Mouse (Mus musculus) neutrophil, adult 5-6 weeks (primary cell): ENCODE measurements around the gene Lats2. TPM values are rescaled to one million over a fixed set of nuclear protein-coding genes. Genes with fewer than 3 reads are reported as not detected.

Source experiments
- ATAC-seq: fragments of 151-379, 151-347 bp; 2 replicates; pipeline ENCODE4 v1.8.0; 2017; ENCODE audit warnings: mild to moderate bottlenecking, moderate TSS enrichment; ENCODE audit not compliant: insufficient number of reproducible peaks, poor library complexity, low FRiP score, severe bottlenecking; ENCODE audit errors: extremely low read depth
- total RNA-seq: library from RNA; stranded (forward); fragments of 200-1000 nt; gene quantifications from 2 replicates; pipeline ENCODE4 v1.2.3, GENCODE M21; 2017

Gene Lats2
- total RNA-seq, 1 experiment from 2014 or later: 59.2 TPM

GRCm38 (mm10) chr14:57745291-57745969, 12.8 kb downstream of the Lats2 start:
- no peak for ATAC-seq

DNA sequence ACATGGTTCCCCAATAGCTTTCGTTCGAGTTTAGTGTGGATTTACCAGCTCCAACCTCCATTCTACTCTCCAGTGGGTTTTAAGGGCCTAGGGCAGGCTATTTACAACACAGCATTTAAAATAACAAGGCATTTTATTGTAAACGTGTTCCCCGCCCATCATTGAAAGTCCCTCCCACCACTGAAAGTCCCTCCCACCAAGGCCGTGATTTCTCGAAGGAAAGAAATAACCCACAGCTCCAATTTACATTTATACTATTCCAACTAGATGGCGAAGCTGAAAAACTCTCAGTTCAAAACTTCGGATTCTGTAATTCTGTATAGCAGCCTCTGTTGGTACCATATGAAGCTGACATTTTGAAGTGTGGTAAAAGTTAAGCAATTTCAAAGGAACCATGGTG, 13.6 kb downstream of the Lats2 start:
- ATAC-seq: no peak

GRCm38 (mm10) chr14:57740651-57741050, 17.5 kb downstream of the Lats2 start:
- ATAC-seq: peak; percentile 61

DNA sequence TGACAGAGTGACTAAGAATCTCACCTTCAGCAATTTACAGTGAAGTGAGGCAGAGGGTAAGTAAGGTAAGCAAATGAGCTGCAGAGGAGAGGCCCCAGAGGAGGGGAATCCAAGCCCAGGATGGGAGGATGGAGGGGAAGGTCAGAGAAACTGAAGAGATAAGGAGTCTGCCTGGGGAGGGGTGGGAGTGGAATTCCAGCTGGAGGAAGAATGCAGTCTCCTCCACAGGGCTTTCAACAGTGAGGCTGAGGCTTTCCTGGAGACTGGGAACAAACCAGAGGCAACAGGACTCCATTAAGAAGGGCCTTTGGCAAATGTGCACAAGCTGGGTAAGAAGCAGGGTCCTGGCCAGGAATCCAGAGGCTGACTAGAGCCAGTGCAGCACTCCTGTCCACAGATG, 21.1 kb downstream of the Lats2 start:
- ATAC-seq: no peak

DNA sequence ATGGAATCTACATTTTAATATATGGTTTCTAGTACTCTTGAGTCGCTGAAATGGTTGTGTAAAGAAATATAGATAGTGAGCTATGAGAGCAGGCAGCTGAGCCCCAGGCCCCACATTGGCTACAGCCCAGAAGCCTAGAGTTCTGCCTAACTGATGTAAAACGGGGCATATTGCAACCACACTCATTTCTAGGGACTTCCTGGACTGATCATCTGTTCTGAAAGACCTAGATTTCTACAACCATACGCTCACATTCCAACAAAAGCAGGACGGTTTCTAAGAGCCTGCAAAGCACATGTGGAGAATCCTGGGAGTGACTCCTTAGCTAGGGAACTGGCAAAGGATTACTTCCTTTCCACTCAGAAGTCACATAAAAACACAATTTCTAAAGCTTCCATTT, 22.0 kb downstream of the Lats2 start:
- no peak for ATAC-seq

- no peak for ATAC-seq
Observed at GRCm38 (mm10) chr14:57732668-57733293, 25.4 kb downstream of the Lats2 start.

GRCm38 (mm10) chr14:57730527-57730926, 27.7 kb downstream of the Lats2 start:
- no peak for ATAC-seq

GRCm38 (mm10) chr14:57729975-57730499, 28.2 kb downstream of the Lats2 start:
- peak; percentile 79 for ATAC-seq

- ATAC-seq: no peak
Observed at GRCm38 (mm10) chr14:57729364-57729763, 28.8 kb downstream of the Lats2 start.

GRCm38 (mm10) chr14:57726172-57726571, 32.0 kb downstream of the Lats2 start:
- ATAC-seq: no peak

DNA sequence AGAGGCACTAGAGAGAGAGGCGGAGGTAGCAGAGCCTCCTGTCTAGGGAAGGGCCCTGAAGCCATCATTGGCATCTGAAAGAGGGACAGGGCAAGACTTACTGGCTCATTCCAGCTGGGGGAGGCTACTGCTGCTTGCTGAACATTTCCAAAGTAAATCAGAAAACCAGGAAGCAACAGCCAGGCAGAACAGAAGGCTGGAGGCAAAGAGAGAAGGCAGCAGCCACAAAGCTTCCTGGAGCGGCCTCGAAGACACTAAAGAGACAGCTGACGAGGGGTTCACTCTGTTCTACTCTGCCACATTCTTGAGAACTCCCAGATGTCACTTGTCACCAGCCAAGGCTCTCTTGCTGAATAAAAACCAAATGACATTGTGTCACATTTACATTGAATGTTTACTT, 33.7 kb downstream of the Lats2 start:
- no peak for ATAC-seq

DNA sequence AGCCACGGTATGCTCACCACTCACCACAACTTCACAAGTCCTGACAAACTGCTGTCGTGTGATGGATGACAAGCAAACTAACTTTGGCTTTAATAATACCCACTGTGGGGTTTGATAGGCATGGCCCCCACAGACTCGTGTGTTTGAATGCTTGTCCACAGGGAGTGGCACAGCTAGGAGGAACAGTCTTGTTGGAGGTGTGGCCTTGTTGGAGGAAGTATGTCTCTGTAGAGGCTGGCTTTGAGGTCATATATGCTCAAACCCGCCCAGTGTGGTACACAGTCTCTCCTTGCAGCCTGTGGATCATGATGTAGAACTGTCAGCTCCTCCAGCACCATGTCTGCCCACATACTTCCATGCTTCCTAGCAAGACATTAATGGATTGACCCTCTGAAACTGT, 39.9 kb downstream of the Lats2 start:
- ATAC-seq: no peak

DNA sequence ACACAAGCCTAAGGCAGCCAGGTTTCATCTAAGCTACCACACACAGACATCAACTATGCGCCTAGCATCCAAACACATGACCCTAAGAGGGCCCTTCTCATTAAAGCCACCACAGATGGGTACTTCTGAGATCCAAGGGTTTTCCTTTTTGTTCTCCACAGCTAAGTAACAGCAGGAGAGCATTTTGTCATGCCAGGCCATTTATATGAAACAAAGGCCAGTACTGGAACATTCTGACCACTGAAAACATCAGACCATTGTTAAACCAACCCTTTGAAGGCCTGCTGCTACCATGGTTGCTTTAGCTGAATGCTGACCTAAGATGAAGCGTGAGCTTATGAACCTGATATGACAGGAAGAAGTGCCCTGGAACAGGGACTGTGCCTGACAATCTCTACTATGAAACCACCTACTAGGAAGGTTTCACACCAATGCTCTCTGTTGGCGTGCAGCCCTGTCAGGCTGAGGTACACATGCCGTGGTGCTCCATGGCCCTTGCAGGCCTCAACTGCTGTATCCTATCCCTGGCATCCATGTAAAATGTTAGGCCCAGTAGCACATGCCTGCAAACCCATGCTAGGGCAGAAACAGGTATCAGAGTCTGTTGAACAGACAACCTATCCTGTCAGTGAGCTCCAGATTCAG, 41.5 kb downstream of the Lats2 start:
- ATAC-seq: no peak

- ATAC-seq: peak; percentile 73
Observed at GRCm38 (mm10) chr14:57712884-57713283, 45.3 kb downstream of the Lats2 start.

DNA sequence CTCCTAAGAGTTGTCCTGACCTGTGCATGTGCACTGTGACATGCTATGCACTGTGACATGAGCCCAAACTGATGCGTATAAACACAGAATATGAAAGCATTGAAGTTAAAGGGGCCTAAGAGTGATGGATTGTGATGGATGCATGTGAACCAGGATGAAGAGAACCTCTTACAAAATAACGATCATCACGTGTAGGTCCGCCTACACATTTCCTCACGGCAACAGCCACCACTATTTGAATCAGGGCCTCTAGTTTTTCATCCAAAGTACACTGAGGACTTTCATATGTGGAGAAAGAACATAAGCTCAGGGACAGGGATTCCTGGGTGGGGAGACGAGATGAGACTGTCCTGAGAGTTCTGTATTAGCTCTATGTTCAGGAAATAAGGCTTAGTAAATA, 47.1 kb downstream of the Lats2 start:
- ATAC-seq: no peak

GRCm38 (mm10) chr14:57709171-57709570, 49.0 kb downstream of the Lats2 start:
- no peak for ATAC-seq

GRCm38 (mm10) chr14:57708580-57708979, 49.6 kb downstream of the Lats2 start:
- ATAC-seq: no peak

- no peak for ATAC-seq
Observed at GRCm38 (mm10) chr14:57707100-57707893, 50.9 kb downstream of the Lats2 start.

GRCm38 (mm10) chr14:57706760-57707099, 51.5 kb downstream of the Lats2 start:
- no peak for ATAC-seq
